Mouse (Mus musculus) liver, embryonic 13.5 days (tissue): ENCODE data around the gene C8g. TPM values are rescaled to one million over a fixed set of nuclear protein-coding genes. Genes with fewer than 3 reads are reported as not detected.

ENCODE experiments used
- ATAC-seq: fragments of 200-750 bp; cut with Nextera tagmentation; 2 replicates; pipeline ENCODE4 v1.8.0; 2017; ENCODE audit warnings: low read depth, mild to moderate bottlenecking, moderate number of reproducible peaks, moderate library complexity
- DNase-seq: peaks from one replicate; pipeline ENCODE4 v3.0.0; 2022
- H3K27ac ChIP-seq: fragments of 300-500 bp; sonication (generic); 2 replicates; pipeline ENCODE4 v1.5.1; 2015; ENCODE audit warnings: moderate library complexity, mild to moderate bottlenecking, inconsistent platforms
- H3K27me3 ChIP-seq: fragments of 300-500 bp; sonication (generic); 2 replicates; pipeline ENCODE4 v1.6.1; 2015; ENCODE audit warnings: mild to moderate bottlenecking, inconsistent platforms
- H3K36me3 ChIP-seq: fragments of 300-500 bp; sonication (generic); 2 replicates; pipeline ENCODE4 v1.6.1; 2015; ENCODE audit warnings: mild to moderate bottlenecking, inconsistent platforms
- H3K4me1 ChIP-seq: fragments of 300-500 bp; sonication (generic); replicated peaks from 2 replicates; pipeline ENCODE4 v1.6.1; 2015; ENCODE audit warnings: inconsistent platforms
- H3K4me2 ChIP-seq: fragments of 300-500 bp; sonication (generic); 2 replicates; pipeline ENCODE4 v1.6.1; 2015; ENCODE audit warnings: inconsistent platforms, mild to moderate bottlenecking, moderate library complexity
- H3K4me3 ChIP-seq: fragments of 300-500 bp; sonication (generic); replicated peaks from 2 replicates; pipeline ENCODE4 v1.5.1; 2015; ENCODE audit warnings: mild to moderate bottlenecking, inconsistent platforms
- H3K9ac ChIP-seq: fragments of 300-500 bp; sonication (generic); 2 replicates; pipeline ENCODE4 v1.6.1; 2015; ENCODE audit warnings: mild to moderate bottlenecking, inconsistent platforms
- H3K9me3 ChIP-seq: fragments of 300-500 bp; sonication (generic); replicated peaks from 2 replicates; pipeline ENCODE4 v1.6.1; 2016; ENCODE audit warnings: inconsistent platforms
- WGBS: fragments of 180-500 bp; shearing (Covaris S2); methylation state at CpG from one replicate; pipeline ENCODE4 v1.1.7; 2015; ENCODE audit not compliant: insufficient replicate concordance; 5-methylcytosine and 5-hydroxymethylcytosine counted together
- polyA plus RNA-seq: library from polyadenylated mRNA; unstranded; fragments of >200 nt; fragmentation: Nextera tagmentation; extraction: Ambion mirVana; gene quantifications from 2 replicates; pipeline ENCODE4 v1.2.1, GENCODE M21; 2015

Gene C8g
- polyA plus RNA-seq, 1 experiment from 2014 or later, result 26.8 TPM

DNA sequence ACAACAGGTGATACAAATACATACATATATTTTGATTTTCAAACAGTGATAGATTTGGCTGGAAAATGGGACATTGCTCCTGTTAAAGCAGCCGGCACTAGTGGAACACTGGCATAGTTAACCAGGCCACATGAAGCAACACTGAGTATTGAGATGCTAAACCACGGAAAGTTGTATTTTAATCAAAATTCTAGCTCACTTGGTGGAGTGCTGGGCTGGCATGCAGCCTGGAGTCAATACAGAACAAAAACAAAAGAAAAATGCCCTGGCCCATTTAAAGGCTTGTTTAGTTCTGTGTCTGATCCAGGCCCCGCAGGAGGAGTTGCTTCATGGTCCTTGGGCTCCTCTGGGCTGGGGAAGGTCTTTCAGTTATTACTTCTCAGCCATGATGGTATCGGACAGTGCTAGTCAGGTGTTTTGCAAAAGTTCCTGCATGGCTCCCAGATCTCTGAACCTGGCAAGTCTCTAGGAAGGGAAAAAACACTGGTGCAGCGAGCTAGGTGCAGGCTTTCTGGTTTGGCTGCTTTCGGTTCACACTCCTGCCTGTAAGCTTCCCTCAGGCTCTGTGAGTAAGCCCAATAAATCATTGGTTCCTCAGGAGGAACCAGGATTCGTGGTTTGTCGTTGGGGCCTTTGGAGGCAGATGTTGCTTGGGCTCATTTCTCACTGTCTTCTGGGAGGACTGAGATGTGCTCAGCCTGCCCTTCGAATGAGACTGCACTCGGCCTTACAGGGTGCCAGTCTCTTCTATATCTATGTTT, 21.8 kb downstream of the C8g start:
- no peaks in the 10 kb centered on the region for H3K36me3 ChIP-seq
- no peaks in the 10 kb centered on the region for H3K9me3 ChIP-seq
- no peak overlapping the region for H3K4me2 ChIP-seq
- no peaks in the 10 kb centered on the region for H3K27me3 ChIP-seq
- 54% methylated on average over 10 of the region's 10 CpGs for WGBS
- ATAC-seq, result no peak
- H3K27ac ChIP-seq, result no peak overlapping the region
- no peak overlapping the region for H3K4me3 ChIP-seq
- no peak for DNase-seq
- 0 out of 2 replicates have a peak, but pooled peaks cover under 1% of the 10 kb centered on the region for H3K4me1 ChIP-seq
- H3K9ac ChIP-seq, result no peak overlapping the region

DNA sequence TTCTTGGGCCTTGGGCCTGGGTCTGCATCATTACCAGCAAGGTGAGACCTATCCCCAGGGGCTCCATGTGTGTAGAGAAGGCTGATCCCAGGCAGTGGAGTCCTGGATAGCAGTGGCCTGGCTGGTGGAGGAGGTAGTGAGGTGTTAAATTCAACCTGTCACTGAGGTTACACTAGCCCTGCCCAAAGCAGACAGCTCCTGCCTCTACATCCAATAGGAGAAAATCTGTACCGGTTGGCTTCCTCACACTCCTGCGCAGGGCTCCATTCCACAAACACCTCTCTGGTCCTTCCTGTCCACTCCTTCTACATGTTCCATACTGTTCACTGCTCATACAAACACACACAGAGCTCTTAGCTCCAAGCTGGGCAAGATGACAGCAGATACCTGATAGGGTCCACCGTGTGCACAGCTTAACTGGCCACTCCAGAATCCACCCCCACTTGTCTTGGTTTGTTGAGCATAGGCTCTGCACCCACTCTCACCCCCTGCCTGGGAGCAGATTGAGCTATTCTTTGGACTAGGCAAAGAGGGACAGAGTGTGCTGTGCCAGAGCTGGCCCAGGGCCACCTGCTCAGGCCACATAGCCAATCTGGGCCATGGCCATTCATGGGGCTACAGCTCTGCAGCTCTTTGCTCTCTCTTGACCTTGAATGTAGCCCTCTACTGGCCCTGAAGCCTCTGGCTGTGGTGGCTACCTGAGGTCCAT, 23.4 kb downstream of the C8g start:
- Histone ChIP-seq H3K4me1 (no peaks in the 10 kb centered on the region), H3K27me3 (no peaks in the 10 kb centered on the region), H3K9ac (no peak overlapping the region), H3K4me2 (no peak overlapping the region), H3K4me3 (no peak overlapping the region), H3K27ac (no peak overlapping the region), H3K9me3 (no peaks in the 10 kb centered on the region), H3K36me3 (no peaks in the 10 kb centered on the region)
- DNase-seq (no peak), ATAC-seq (no peak)
- WGBS, result 72% methylated on average over 3 of the region's 3 CpGs

DNA sequence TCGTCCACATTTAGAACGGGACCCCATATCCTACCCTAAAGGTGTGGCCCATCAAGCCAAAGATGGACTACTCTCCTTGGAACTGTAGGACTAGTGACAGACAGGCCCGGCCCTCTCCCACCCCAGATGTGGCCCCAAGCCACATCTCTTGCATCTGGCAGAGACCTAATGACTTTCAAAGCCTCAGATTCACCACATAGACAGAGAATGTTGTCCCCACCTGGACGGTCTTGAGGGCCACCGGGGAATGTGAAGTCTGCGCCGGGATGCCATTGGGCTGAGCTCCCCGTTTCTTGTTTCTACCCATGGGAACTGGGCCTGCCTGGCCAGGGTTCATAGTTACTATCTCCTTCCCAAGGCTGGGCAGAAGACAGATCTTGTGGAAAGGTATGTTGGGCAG, 24.0 kb downstream of the C8g start:
- H3K4me1 ChIP-seq, result no peaks in the 10 kb centered on the region
- DNase-seq, result no peak
- no peak overlapping the region for H3K4me2 ChIP-seq
- H3K27ac ChIP-seq, result no peak overlapping the region
- no peaks in the 10 kb centered on the region for H3K27me3 ChIP-seq
- no peaks in the 10 kb centered on the region for H3K9me3 ChIP-seq
- no peak for ATAC-seq
- H3K36me3 ChIP-seq, result no peaks in the 10 kb centered on the region
- 72% methylated on average over 8 of the region's 8 CpGs for WGBS
- H3K4me3 ChIP-seq, result no peak overlapping the region
- no peak overlapping the region for H3K9ac ChIP-seq

DNA sequence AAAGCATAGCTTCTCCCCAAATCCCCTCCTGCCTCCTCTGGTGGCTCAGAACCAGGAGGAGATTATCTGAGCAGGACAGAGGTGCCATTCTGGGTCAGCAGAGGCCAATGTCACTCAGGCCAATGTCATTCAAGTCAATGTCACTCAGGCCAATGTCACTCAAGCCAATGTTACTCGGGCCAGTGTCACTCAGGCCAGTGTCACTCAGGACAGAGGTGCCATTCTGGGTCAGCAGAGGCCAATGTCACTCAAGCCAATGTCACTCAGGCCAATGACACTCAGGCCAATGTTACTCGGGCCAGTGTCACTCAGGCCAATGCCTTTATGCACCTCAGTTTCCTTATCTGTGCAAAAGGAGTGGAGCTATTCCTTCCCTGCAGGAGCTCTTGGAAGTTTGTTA, 29.0 kb downstream of the C8g start:
- no peak for ATAC-seq

DNA sequence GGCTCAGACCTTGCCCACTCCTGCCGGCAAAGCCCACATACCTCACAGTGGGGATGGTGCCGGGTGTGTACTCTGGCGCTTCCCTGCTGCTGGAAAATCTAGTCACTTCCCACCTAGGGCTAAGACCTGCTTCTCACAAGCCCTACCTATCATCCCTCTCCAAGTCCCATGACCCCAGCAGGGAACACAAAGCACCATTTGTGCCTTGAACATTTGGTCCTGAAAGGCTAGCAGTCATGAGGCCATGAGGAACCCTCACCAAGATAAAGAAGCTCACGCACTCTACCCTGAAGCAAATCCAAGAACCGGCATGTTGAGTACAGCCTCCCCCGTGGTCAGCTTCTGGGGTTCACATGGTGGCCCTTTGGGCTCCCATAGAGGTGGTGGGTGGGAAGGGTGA, 31.6 kb downstream of the C8g start, which contains the start of gene Ptgds:
Ptgds (minus strand) TSS at position 78 of the 400 bp plus-strand sequence.
- Histone ChIP-seq H3K27ac (no peak within 1 kb of the TSS), H3K4me1 (peaks cover 10% of the 10 kb centered on the region), H3K4me2 (no peak within 1 kb of the TSS), H3K36me3 (no peaks in the 10 kb centered on the region), H3K9me3 (no peaks in the 10 kb centered on the region), H3K9ac (no peak within 1 kb of the TSS), H3K27me3 (no peaks in the 10 kb centered on the region), H3K4me3 (no peak within 1 kb of the TSS)
- WGBS, result 57% methylated on average over 6 of the region's 6 CpGs
- no peak for ATAC-seq
- no peak for DNase-seq

More for the DNA sequence above, 29.0 kb downstream of the C8g start:
- H3K9ac ChIP-seq, result no peak overlapping the region
- no peaks in the 10 kb centered on the region for H3K9me3 ChIP-seq
- no peak overlapping the region for H3K4me2 ChIP-seq
- H3K4me3 ChIP-seq, result no peak overlapping the region
- DNase-seq, result no peak
- WGBS, result 61% methylated on average over 2 of the region's 2 CpGs
- H3K4me1 ChIP-seq, result no peaks in the 10 kb centered on the region
- no peaks in the 10 kb centered on the region for H3K36me3 ChIP-seq
- H3K27ac ChIP-seq, result no peak overlapping the region
- H3K27me3 ChIP-seq, result no peaks in the 10 kb centered on the region

DNA sequence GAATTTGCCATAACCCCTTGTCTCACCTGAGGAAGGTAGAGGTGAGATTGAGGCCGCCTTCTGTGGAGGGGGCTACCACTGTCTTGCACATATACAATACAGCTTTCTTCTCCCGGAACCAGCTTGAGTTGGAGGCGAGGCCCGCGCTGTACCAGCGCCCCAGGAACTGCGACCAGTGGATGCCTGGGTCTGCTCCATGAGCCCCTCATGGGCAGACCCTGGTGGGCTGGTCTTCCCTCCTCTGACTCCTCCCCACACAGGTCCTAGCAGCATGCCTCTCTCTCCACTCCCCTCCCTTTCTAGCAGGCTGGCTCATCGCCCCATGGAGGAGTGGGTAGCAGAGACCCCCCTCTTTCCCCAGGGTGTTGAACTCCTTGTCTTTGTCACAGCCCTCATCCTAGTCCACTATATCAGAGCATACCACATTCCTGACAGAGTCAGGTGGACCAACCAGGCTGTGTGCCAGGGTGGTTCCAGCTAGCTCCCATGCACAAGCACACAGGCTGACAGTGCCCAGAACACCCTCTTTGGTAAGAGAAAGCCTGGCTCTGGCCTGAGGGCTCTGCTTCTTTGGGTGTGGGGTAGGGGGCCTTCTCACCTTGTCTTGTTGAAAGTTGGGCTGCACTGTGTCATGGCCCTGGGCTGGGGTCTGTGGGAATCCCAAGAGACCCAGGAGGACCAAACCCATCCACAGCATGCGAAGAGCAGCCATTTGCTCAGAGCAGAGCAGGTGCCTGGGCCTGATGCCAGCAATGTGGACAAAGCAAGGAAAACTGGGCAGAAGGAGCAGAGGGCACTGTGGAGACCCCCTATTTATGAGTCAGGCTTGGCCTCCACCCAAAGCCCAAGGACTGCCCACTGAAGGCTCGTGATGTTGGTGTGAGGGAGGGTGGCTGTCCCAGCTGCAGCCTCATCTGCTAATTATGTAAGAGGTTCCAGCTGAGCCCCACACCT, 32.3 kb downstream of the C8g start:
- no peaks in the 10 kb centered on the region for H3K9me3 ChIP-seq
- no peak for DNase-seq
- WGBS, result 68% methylated on average over 10 of the region's 10 CpGs
- no peak overlapping the region for H3K4me3 ChIP-seq
- H3K4me2 ChIP-seq, result no peak overlapping the region
- no peak overlapping the region for H3K9ac ChIP-seq
- no peak overlapping the region for H3K27ac ChIP-seq
- H3K4me1 ChIP-seq, result peaks cover 13% of the 10 kb centered on the region
- ATAC-seq, result no peak
- no peaks in the 10 kb centered on the region for H3K36me3 ChIP-seq
- no peaks in the 10 kb centered on the region for H3K27me3 ChIP-seq

DNA sequence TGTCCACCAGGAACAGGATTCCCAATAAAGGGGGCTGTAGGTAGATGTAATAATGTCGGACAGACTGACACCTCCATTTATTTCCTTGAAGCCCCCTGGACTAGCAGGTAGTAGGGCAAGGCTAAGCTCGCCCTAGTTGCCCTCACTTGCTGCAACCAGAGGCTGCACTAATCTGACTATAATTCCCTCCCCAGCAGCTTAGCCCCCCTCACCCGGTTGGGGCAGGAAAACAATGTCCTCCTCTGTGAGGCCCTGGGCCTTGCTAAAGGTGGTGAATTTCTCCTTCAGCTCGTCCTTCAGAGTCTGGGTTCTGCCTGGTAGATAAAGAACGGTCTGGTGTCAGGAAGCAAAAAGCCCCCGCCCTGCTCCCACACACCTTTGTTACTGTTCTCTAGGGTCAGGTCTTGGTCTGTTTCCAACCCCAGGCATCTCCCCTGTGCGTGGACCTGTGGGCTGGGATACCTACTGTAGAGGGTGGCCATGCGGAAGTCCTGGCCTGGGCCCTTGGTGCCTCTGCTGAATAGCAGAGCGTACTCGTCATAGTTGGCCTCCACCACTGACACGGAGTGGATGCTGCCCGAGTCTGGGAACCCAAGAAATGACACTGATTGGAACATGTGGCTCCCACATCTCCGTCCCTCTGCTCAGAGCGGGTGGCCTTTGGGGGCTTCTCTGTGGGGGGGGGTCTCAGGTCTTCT, 33.8 kb downstream of the C8g start:
- Histone ChIP-seq H3K27ac (no peak overlapping the region), H3K9ac (no peak overlapping the region), H3K4me2 (no peak overlapping the region), H3K36me3 (no peaks in the 10 kb centered on the region), H3K4me3 (no peak overlapping the region), H3K9me3 (no peaks in the 10 kb centered on the region), H3K4me1 (peaks cover 13% of the 10 kb centered on the region), H3K27me3 (no peaks in the 10 kb centered on the region)
- DNase-seq (no peak), ATAC-seq (no peak)
- WGBS, result 61% methylated on average over 14 of the region's 14 CpGs

DNA sequence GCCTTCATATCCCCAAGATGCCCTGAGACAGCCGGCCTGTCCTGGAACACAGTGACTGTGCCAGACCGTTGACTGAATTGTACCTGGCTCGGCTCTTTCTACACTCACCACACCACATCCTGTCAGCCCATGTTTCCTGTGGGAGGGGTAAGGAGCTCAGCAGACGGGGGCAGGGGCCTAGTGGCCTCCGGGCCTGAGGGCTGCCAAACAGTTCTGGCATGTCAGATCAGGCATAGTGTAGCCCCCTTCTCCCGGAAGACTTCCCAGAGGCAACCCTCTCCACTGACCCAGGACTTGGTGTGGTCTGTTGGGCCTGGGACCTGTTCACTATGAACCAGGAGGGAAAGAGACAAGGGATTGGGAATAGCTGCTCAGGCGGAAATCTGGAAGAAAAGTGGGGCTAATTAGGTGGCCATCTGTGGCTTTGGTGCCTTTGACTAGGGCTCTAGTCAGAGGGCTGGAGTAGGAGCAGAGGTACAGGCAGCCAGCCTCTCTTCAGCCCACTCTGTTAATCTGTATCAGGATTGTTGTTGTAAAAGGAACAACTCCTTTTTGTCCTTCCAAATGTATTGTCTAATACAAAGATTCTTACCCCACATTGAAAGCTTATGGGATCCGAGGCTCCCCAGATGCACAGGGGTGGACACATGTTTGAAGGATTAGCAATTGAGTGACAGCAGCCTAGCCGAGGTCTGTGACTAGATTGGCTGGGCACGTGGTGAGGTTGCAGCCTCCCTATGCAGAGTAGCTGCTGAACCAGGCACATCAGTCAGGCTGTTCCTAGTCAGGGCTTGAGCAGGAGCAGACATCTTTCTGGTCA, 35.5 kb downstream of the C8g start:
- H3K4me1 ChIP-seq, result peaks cover 22% of the 10 kb centered on the region
- H3K36me3 ChIP-seq, result no peaks in the 10 kb centered on the region
- no peaks in the 10 kb centered on the region for H3K9me3 ChIP-seq
- DNase-seq, result no peak
- no peak for ATAC-seq
- H3K4me3 ChIP-seq, result no peak overlapping the region
- no peak overlapping the region for H3K9ac ChIP-seq
- H3K27me3 ChIP-seq, result no peaks in the 10 kb centered on the region
- no peak overlapping the region for H3K27ac ChIP-seq
- 15% methylated on average over 10 of the region's 10 CpGs for WGBS
- H3K4me2 ChIP-seq, result peak overlapping the region; percentile 12; the same call in 1 of the 2 replicates

DNA sequence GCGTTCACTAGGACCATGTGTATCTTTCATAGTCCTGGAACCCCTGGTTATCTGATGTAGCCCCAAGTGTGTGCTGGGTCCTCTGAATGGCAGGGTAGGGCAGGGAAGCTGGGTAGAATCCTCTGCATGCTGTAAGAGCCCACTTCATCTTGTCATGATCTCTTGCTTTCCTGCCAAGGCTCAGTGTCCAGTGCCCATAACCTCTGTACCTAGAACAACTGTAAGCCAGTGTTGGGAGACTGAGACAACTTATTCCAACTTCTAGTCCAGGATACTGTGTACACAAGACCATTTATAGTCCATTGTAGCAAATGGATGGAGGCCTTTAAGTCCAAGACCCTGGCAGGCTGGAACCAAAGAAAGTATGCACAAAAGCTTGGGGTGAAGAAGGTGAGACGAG, 36.3 kb downstream of the C8g start:
- WGBS, result 40% methylated on average over 2 of the region's 2 CpGs
- H3K36me3 ChIP-seq, result no peaks in the 10 kb centered on the region
- peaks cover 26% of the 10 kb centered on the region for H3K4me1 ChIP-seq
- H3K27ac ChIP-seq, result peak overlapping the region; percentile 18
- H3K9ac ChIP-seq, result no peak overlapping the region
- no peaks in the 10 kb centered on the region for H3K9me3 ChIP-seq
- H3K4me2 ChIP-seq, result peak overlapping the region; percentile 12; the same call in 1 of the 2 replicates
- no peak overlapping the region for H3K4me3 ChIP-seq
- ATAC-seq (no peak), DNase-seq (no peak)
- no peaks in the 10 kb centered on the region for H3K27me3 ChIP-seq

DNA sequence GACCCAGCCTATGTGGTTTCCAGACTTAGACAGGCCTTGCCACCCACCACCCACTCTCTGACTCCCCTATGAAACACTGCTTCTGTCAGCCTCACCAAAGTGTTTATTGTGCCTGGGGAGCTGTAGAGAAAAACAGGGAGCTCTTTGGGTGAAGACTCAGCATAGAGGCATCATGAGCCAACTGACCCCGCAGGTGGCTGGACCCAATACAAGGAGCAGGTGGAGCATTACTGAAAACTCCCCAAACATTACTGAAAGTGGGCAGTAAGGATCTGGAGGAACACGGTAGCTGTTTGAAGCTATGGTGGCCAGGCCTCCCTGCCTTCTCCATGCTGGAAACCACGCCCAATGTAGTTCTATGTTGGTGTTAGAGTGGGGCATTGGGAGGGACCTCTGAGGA, 37.9 kb downstream of the C8g start:
- ATAC-seq, result no peak
- no peaks in the 10 kb centered on the region for H3K27me3 ChIP-seq
- DNase-seq, result no peak
- WGBS, result 67% methylated on average over 3 of the region's 3 CpGs
- no peak overlapping the region for H3K27ac ChIP-seq
- H3K4me1 ChIP-seq, result peaks cover 42% of the 10 kb centered on the region
- no peak overlapping the region for H3K4me3 ChIP-seq
- H3K9me3 ChIP-seq, result no peaks in the 10 kb centered on the region
- no peaks in the 10 kb centered on the region for H3K36me3 ChIP-seq
- no peak overlapping the region for H3K9ac ChIP-seq
- H3K4me2 ChIP-seq, result no peak overlapping the region
